Mouse (Mus musculus) C2C12 (cell line): Measurements from ENCODE around the gene Clint1.

Source experiments
- CEBPB ChIP-seq: IDR thresholded peaks from one replicate; pipeline ENCODE4 v1.6.1; 2011; ENCODE audit warnings: low read depth, mild to moderate bottlenecking, control low read depth, moderate library complexity
- CTCF ChIP-seq: IDR thresholded peaks from one replicate; pipeline ENCODE4 v1.5.1; 2011; ENCODE audit not compliant: control insufficient read depth, insufficient read depth, insufficient read length
- MAX ChIP-seq: IDR thresholded peaks from one replicate; pipeline ENCODE4 v1.6.1; 2011; ENCODE audit warnings: mild to moderate bottlenecking, control low read depth

DNA sequence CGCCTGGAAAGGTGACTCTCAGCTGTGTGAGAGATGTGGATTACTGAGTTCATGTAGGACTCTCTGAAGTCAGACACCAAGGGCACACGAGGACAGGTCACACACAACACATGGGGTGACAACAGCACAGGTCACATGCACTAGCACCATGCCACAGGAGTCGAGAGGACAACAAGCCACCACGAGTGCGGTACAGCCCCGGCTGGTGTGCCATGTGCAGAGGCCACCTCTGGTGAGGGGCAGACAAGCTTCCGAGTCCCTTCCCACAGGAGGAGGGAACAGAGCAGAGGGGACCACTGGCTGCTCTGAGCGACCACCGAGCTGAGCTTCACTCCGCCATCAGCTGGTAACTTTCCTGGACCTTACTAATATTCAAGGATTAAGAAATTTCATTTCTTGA is 80.9 kb downstream of the Clint1 start:
- TF ChIP-seq CTCF (no peak), MAX (no peak), CEBPB (no peak)
